Mouse (Mus musculus) embryonic facial prominence, embryonic 11.5 days (tissue): ENCODE data around the gene Sri. TPM values are rescaled to one million over a fixed set of nuclear protein-coding genes. Genes with fewer than 3 reads are reported as not detected.
A peak's percentile ranks its signal among the peaks of the same experiment; 100 is the strongest.

Experiments used
- ATAC-seq: fragments of 200-750 bp; cut with Nextera tagmentation; replicated peaks from 2 replicates; pipeline ENCODE4 v1.8.0; 2017; ENCODE audit warnings: low read depth; ENCODE audit not compliant: insufficient number of reproducible peaks, low FRiP score, low TSS enrichment
- DNase-seq: peaks from one replicate; pipeline ENCODE4 v3.0.0-alpha.2; 2015; ENCODE audit warnings: low spot score
- H3K27ac ChIP-seq: fragments of 300-500 bp; sonication (generic); replicated peaks from 2 replicates; pipeline ENCODE4 v1.5.1; 2014; ENCODE audit warnings: mild to moderate bottlenecking, low read depth, low read length, control low read depth
- H3K27me3 ChIP-seq: fragments of 300-500 bp; sonication (generic); 2 replicates; pipeline ENCODE4 v1.6.1; 2014; ENCODE audit warnings: mild to moderate bottlenecking, low read length, moderate library complexity, mixed read lengths; ENCODE audit not compliant: control insufficient read depth, insufficient read depth
- H3K36me3 ChIP-seq: fragments of 300-500 bp; sonication (generic); replicated peaks from 2 replicates; pipeline ENCODE4 v1.6.1; 2014; ENCODE audit warnings: low read depth, mild to moderate bottlenecking, low read length, moderate library complexity, mixed read lengths; ENCODE audit not compliant: control insufficient read depth, insufficient read depth
- H3K4me1 ChIP-seq: fragments of 300-500 bp; sonication (generic); 2 replicates; pipeline ENCODE4 v1.6.1; 2014; ENCODE audit warnings: low read length, mixed read lengths; ENCODE audit not compliant: control insufficient read depth, insufficient read depth
- H3K4me2 ChIP-seq: fragments of 300-500 bp; sonication (generic); 2 replicates; pipeline ENCODE4 v1.6.1; 2014; ENCODE audit warnings: low read depth, mild to moderate bottlenecking, control low read depth, low read length, moderate library complexity
- H3K4me3 ChIP-seq: fragments of 300-500 bp; sonication (generic); 2 replicates; pipeline ENCODE4 v1.5.1; 2014; ENCODE audit warnings: low read depth, low read length, control low read depth
- H3K9ac ChIP-seq: fragments of 300-500 bp; sonication (generic); replicated peaks from 2 replicates; pipeline ENCODE4 v1.6.1; 2014; ENCODE audit warnings: mild to moderate bottlenecking, control low read depth, low read length
- H3K9me3 ChIP-seq: fragments of 300-500 bp; sonication (generic); replicated peaks from 2 replicates; pipeline ENCODE4 v1.6.1; 2016; ENCODE audit warnings: mild to moderate bottlenecking, low read length, inconsistent platforms, mixed read lengths; ENCODE audit not compliant: control insufficient read depth
- WGBS: fragments of 180-500 bp; shearing (Covaris S2); extraction: QIAGEN DNeasy Blood & Tissue Kit; methylation state at CpG from one replicate; pipeline ENCODE4 v1.1.7; 2014; 5-methylcytosine and 5-hydroxymethylcytosine counted together
- polyA plus RNA-seq: library from polyadenylated mRNA; unstranded; fragments of >200 nt; fragmentation: Nextera tagmentation; extraction: Ambion mirVana; gene quantifications from 2 replicates; pipeline ENCODE4 v1.2.1, GENCODE M21; 2014

Gene Sri
- polyA plus RNA-seq, 1 experiment from 2014 or later = 192 TPM

DNA sequence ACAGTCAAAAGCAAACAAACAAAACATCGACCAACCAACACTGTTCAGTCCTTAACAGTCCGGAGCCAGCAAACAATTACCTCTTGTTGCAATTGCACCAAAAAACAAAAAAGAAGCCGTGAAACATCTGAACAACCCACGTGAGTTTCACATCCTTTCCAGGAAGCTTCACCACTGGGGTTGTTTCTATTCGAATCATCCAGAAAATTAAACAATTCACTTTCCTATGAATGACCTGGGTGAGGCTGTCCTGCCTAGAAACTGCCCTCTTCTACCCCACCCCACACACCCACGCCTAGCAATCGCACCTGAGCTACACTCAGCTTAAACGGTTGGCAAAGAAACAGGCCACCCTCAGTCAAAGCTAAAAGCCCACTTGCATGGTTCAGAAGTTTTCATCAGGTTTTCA, 9.8 kb downstream of the Sri start:
- WGBS = 37% methylated on average over 8 of the region's 8 CpGs
- H3K36me3 ChIP-seq = no peaks in the 10 kb centered on the region; the same call in none of the 2 replicates
- H3K4me2 ChIP-seq = peak overlapping the region; percentile 59
- ATAC-seq = 0 out of 2 replicates have a peak, but pooled peaks have one; percentile 31
- H3K9ac ChIP-seq = peak overlapping the region; percentile 90
- H3K27ac ChIP-seq = no peak overlapping the region
- H3K4me3 ChIP-seq = peak overlapping the region; percentile 75; the same call in 1 of the 2 replicates
- no peaks in the 10 kb centered on the region for H3K4me1 ChIP-seq
- DNase-seq = no peak
- no peaks in the 10 kb centered on the region for H3K27me3 ChIP-seq
- no peaks in the 10 kb centered on the region for H3K9me3 ChIP-seq

DNA sequence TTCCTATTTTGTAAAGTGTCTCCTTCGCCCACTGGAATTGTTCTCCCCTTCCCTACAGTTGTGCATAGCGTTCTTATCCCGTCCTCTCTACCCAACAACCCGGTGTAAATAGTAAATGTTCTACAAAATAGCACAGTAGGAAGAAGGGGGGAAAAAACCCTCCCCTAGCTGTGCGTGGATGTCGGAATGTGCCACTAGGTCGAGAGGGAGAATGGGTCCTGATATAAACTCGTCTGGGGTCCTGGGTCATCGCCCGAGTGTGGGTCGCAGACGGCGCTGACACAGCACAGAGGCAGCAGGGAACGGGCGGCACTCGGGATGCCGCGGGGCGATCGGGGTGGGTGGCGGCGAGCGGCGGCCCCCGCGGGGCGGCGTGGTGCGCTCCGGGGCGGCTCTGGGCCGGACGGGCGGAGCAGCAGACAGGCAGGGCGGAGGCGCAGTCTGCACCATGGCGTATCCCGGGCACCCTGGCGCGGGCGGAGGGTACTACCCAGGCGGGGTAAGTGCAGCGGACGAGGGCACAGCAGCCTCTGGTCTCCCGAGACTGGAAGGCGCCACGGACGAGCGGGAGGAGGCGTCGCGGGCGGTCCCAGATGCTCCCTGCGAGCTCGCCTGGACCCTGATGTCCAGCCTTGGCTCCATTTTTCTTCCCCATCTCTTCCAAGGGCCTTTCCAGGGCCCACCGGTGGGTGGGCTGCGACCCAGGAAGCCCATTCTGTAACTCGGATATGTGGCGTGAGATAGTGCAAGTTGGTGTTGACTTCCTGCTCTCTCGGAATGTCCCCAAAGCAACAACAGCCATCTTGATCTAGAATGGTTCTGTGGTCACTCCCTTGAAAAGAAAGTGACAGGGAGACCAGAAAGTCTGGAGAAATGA, 10.5 kb downstream of the Sri start:
- no peaks in the 10 kb centered on the region for H3K27me3 ChIP-seq
- peak; percentile 97 for ATAC-seq
- peak overlapping the region; percentile 59 for H3K4me2 ChIP-seq
- no peaks in the 10 kb centered on the region for H3K4me1 ChIP-seq
- peak overlapping the region; percentile 90 for H3K9ac ChIP-seq
- no peaks in the 10 kb centered on the region; the same call in none of the 2 replicates for H3K36me3 ChIP-seq
- peak overlapping the region; percentile 74 for H3K27ac ChIP-seq
- 1% methylated on average over 57 of the region's 60 CpGs for WGBS
- H3K4me3 ChIP-seq = peak overlapping the region; percentile 75
- no peaks in the 10 kb centered on the region for H3K9me3 ChIP-seq
- peak; percentile 65 for DNase-seq

DNA sequence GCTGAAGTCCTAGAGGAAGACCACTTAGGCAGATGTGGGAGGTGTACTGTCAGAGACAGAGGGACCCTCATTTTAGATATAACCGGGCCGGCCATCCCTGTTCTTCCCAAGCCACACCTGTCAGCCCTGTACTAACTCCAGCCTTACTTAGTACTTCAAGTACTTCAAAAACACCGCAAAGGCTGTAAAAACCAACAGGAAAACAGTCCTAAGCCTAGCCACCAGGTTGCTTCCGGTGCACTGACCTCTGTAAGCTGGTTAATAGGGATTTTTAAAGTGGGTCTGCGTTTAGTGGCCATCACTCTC, 11.1 kb downstream of the Sri start:
- H3K4me3 ChIP-seq = peak overlapping the region; percentile 75
- H3K27ac ChIP-seq = no peak overlapping the region
- ATAC-seq = 0 out of 2 replicates have a peak, but pooled peaks have one; percentile 8

DNA sequence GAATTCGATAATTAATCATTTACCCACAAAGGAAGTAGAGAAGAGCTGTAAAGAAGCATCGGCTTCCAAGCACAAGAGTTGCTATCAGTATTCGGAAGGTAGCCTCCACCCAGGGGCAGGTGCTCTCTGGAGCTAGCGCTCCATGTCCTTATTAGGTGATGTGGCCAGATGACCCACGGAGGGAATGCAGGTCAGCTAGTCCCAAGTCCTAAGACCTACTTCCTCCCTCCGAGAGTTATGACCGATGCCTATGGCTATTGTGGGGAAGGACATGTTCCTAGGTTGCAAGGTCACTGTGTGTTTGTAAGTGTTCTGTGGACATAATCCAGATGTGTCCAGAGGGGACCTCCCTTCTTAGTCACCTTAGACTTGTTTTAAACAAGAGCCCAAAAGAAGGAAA, 12.2 kb downstream of the Sri start:
- DNase-seq (no peak), ATAC-seq (no peak)
- H3K27ac ChIP-seq = no peak overlapping the region
- no peaks in the 10 kb centered on the region for H3K27me3 ChIP-seq
- H3K36me3 ChIP-seq = no peaks in the 10 kb centered on the region; the same call in none of the 2 replicates
- H3K4me3 ChIP-seq = no peak overlapping the region
- H3K9me3 ChIP-seq = no peaks in the 10 kb centered on the region
- 97% methylated on average over 7 of the region's 7 CpGs for WGBS
- H3K4me2 ChIP-seq = no peak overlapping the region
- no peak overlapping the region for H3K9ac ChIP-seq
- H3K4me1 ChIP-seq = no peaks in the 10 kb centered on the region

More for the DNA sequence above, 11.1 kb downstream of the Sri start:
- Histone ChIP-seq H3K4me2 (peak overlapping the region; percentile 59), H3K9me3 (no peaks in the 10 kb centered on the region), H3K9ac (peak overlapping the region; percentile 90), H3K27me3 (no peaks in the 10 kb centered on the region), H3K36me3 (no peaks in the 10 kb centered on the region; the same call in none of the 2 replicates), H3K4me1 (no peaks in the 10 kb centered on the region)
- no peak for DNase-seq
- WGBS = 62% methylated on average over 5 of the region's 5 CpGs

DNA sequence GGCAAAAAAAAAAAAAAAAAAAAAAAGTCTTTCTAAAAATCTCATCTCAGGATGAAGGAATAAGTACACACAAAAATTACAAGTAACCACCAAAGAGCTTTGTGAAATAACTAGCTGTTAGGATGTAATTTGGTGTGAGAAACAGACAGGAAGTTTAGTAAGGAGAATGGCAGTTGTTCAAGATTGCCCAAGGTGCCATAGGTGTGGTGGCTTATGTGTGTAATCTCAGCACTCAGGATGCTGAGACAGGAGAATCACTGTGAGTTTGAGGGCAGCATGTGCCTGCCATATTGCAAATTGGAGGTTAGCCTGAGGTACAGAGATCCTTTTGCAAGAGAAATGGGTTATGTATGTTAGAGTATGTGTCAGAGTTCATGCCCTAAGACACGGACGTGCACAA, 16.6 kb downstream of the Sri start:
- 93% methylated on average over 2 of the region's 2 CpGs for WGBS
- ATAC-seq = no peak

DNA sequence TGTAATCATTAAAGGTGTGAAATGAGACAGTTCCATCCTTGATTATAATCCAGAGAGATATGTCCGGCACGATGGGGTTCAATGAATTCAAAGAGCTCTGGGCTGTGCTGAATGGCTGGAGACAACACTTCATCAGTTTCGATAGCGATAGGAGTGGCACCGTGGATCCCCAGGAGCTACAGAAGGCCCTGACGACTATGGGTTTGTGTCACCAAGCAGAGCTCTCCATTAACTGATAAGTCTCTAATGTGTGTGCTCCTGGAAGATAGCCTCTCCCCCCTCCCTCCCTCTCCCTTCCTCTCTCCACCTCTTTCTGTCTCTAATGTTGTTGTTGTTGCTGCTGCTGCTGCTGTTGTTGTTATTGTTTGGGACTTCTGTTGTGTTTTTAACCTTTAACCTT, 17.3 kb downstream of the Sri start:
- no peaks in the 10 kb centered on the region for H3K9me3 ChIP-seq
- DNase-seq = no peak
- no peak overlapping the region for H3K27ac ChIP-seq
- H3K36me3 ChIP-seq = no peaks in the 10 kb centered on the region; the same call in none of the 2 replicates
- H3K4me1 ChIP-seq = no peaks in the 10 kb centered on the region
- 70% methylated on average over 6 of the region's 6 CpGs for WGBS
- H3K4me3 ChIP-seq = no peak overlapping the region
- ATAC-seq = no peak
- no peaks in the 10 kb centered on the region for H3K27me3 ChIP-seq
- no peak overlapping the region for H3K9ac ChIP-seq
- no peak overlapping the region for H3K4me2 ChIP-seq

More for the DNA sequence above, 16.6 kb downstream of the Sri start:
- H3K36me3 ChIP-seq = no peaks in the 10 kb centered on the region; the same call in none of the 2 replicates
- H3K4me2 ChIP-seq = no peak overlapping the region
- H3K9me3 ChIP-seq = no peaks in the 10 kb centered on the region
- H3K9ac ChIP-seq = no peak overlapping the region
- H3K27me3 ChIP-seq = no peaks in the 10 kb centered on the region
- H3K4me1 ChIP-seq = no peaks in the 10 kb centered on the region
- H3K4me3 ChIP-seq = no peak overlapping the region
- no peak overlapping the region for H3K27ac ChIP-seq
- DNase-seq = no peak

DNA sequence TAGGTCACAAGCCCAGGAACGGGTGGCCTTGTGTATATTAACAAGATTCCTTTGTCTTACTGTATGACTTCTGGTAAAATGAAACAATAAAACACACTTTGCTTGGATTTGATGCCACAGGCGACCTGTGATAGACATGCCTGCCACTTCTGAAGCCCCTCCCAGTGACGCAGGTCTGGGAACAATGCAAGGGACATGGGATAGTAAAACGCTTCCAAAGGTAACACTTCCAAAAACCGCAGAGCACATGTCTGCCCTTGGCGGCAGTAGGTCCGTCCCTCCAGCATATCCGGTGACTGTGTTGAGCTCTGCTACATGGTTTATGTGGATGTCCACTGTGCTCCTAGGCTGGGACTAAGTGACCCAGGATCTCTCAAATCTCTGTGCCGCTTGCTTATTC, 27.5 kb downstream of the Sri start:
- Histone ChIP-seq H3K4me1 (no peaks in the 10 kb centered on the region), H3K4me3 (no peak overlapping the region), H3K9ac (no peak overlapping the region), H3K4me2 (no peak overlapping the region), H3K27me3 (no peaks in the 10 kb centered on the region), H3K9me3 (no peaks in the 10 kb centered on the region), H3K36me3 (no peaks in the 10 kb centered on the region), H3K27ac (no peak overlapping the region)
- no peak for DNase-seq
- ATAC-seq = no peak
- WGBS = 91% methylated on average over 9 of the region's 9 CpGs

DNA sequence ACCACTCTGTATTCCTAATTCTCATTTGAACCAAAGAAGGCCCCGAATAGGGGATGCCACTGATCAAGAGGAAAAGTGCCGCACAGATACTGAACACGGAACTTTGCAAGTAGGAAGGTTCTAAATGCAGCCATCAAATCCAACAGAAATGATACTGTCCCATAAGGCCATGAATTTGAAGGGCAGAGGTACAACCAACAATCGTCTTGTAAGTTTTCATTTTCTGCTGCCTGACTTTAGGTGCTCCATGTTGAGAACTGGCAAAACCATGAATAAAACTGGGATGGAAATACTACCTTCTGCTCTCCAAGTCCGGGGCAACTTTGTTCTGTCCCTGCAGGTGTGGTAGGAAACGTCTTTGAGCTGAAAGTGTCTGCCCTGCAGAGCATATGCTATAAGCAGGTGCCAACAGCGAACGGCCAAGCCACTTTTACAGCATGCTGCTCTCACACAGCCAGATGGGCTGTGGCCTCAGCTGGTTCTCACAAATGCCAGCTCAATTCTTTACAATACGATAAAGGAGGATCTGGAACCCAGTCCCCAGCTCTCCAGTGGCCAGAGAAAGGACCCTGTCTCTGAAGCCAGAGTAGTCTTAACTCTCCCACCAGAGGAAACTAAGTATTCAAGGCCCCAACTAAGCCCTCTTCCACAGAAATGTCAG, 28.2 kb downstream of the Sri start:
- Histone ChIP-seq H3K36me3 (no peaks in the 10 kb centered on the region), H3K4me1 (no peaks in the 10 kb centered on the region), H3K4me2 (no peak overlapping the region), H3K9ac (no peak overlapping the region), H3K27me3 (no peaks in the 10 kb centered on the region), H3K4me3 (no peak overlapping the region), H3K27ac (no peak overlapping the region), H3K9me3 (no peaks in the 10 kb centered on the region)
- ATAC-seq = no peak
- no peak for DNase-seq
- WGBS = 91% methylated on average over 9 of the region's 9 CpGs
